Mouse (Mus musculus) limb, embryonic 12.5 days (tissue): ENCODE results near the gene Armh4. TPM values are rescaled to one million over a fixed set of nuclear protein-coding genes. Genes with fewer than 3 reads are reported as not detected.
"Not testable (repeated sequence)": the region's sequence is repeated elsewhere in the genome, so short reads cannot be mapped to it uniquely, and the experiment has no call there.

Experiments used
- ATAC-seq: fragments of 200-750 bp; cut with Nextera tagmentation; 2 replicates; pipeline ENCODE4 v1.8.0; 2017; ENCODE audit warnings: low read depth, moderate TSS enrichment; ENCODE audit not compliant: insufficient number of reproducible peaks, insufficient read depth, low FRiP score, low TSS enrichment
- H3K27ac ChIP-seq: fragments of 300-500 bp; sonication (generic); 2 replicates; pipeline ENCODE4 v1.5.1; 2016; ENCODE audit warnings: mild to moderate bottlenecking, moderate library complexity
- H3K27me3 ChIP-seq: fragments of 300-500 bp; sonication (generic); 2 replicates; pipeline ENCODE4 v1.6.1; 2016; ENCODE audit warnings: mild to moderate bottlenecking, moderate library complexity
- H3K36me3 ChIP-seq: fragments of 300-500 bp; sonication (generic); 2 replicates; pipeline ENCODE4 v1.6.1; 2016; ENCODE audit warnings: mild to moderate bottlenecking, moderate library complexity
- H3K4me1 ChIP-seq: fragments of 300-500 bp; sonication (generic); replicated peaks from 2 replicates; pipeline ENCODE4 v1.6.1; 2016
- H3K4me2 ChIP-seq: fragments of 300-500 bp; sonication (generic); 2 replicates; pipeline ENCODE4 v1.6.1; 2016; ENCODE audit warnings: mild to moderate bottlenecking, moderate library complexity
- H3K4me3 ChIP-seq: fragments of 300-500 bp; sonication (generic); replicated peaks from 2 replicates; pipeline ENCODE4 v1.5.1; 2016; ENCODE audit warnings: mild to moderate bottlenecking
- H3K9ac ChIP-seq: fragments of 300-500 bp; sonication (generic); replicated peaks from 2 replicates; pipeline ENCODE4 v1.6.1; 2016; ENCODE audit warnings: mild to moderate bottlenecking, moderate library complexity
- H3K9me3 ChIP-seq: fragments of 300-500 bp; sonication (generic); 2 replicates; pipeline ENCODE4 v1.6.1; 2016; ENCODE audit warnings: mild to moderate bottlenecking, moderate library complexity
- WGBS: fragments of 180-500 bp; shearing (Covaris S2); methylation state at CpG from one replicate; pipeline ENCODE4 v1.1.7; 2016; 5-methylcytosine and 5-hydroxymethylcytosine counted together
- polyA plus RNA-seq: library from polyadenylated mRNA; unstranded; fragments of >200 nt; fragmentation: Nextera tagmentation; extraction: Ambion mirVana; gene quantifications from 2 replicates; pipeline ENCODE4 v1.2.1, GENCODE M21; 2016

Armh4 gene
- polyA plus RNA-seq = 12.1 and 12.5 TPM in 2 replicates

DNA sequence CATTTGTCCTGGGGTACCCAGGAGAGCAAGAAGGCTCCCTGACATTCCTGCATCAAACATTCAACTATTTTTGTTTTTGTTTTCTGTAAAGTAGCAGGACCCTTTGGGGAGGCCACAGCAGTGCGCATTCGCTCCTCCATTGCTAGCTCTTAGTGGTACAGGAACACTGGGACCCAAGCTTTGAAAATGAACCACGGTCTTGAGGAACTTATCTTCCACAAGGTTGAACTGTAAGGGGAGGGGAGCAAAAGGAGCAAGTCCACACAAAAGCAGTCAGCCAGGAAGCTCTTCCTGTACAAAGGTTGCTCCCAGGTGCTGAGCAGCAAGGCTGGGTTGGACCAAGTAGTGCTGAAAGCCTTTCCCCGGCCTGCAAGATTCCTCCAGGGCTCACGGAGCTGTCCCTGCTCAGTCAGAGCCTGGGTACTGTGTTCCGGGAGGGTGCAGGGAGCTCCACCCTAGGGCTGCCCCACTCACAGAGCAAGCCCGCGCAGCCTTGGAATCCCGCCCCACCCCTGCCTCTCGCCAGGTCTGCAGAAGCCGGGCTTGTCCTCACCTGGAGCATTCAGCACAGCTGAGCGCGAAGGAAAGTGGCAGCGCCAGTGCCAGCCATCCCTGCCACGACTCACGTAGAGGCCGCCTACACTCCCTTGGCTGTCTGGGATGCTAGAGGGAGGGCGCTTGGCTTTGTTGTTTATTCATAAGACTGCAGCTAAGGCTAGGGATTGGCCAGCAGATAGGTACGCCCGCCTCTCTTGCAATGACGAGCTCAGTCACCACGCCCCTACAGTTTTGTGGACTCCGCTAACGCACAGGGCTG, at the start of gene Armh4:
Gene Armh4, minus strand, starts transcription at position 669 of the 817 bp plus-strand sequence.
- ATAC-seq = peak; percentile 100
- WGBS = 1% methylated on average over 24 of the region's 24 CpGs
- H3K4me2 ChIP-seq = peak within 1 kb of the TSS; percentile 77
- no peaks in the 10 kb centered on the region for H3K36me3 ChIP-seq
- no peaks in the 10 kb centered on the region for H3K27me3 ChIP-seq
- H3K4me1 ChIP-seq = peaks cover 3% of the 10 kb centered on the region; the same call in 1 of the 2 replicates
- no peaks in the 10 kb centered on the region for H3K9me3 ChIP-seq
- H3K9ac ChIP-seq = peak within 1 kb of the TSS; percentile 66
- peak within 1 kb of the TSS; percentile 41; the same call in 1 of the 2 replicates for H3K27ac ChIP-seq
- H3K4me3 ChIP-seq = peak within 1 kb of the TSS; percentile 60

DNA sequence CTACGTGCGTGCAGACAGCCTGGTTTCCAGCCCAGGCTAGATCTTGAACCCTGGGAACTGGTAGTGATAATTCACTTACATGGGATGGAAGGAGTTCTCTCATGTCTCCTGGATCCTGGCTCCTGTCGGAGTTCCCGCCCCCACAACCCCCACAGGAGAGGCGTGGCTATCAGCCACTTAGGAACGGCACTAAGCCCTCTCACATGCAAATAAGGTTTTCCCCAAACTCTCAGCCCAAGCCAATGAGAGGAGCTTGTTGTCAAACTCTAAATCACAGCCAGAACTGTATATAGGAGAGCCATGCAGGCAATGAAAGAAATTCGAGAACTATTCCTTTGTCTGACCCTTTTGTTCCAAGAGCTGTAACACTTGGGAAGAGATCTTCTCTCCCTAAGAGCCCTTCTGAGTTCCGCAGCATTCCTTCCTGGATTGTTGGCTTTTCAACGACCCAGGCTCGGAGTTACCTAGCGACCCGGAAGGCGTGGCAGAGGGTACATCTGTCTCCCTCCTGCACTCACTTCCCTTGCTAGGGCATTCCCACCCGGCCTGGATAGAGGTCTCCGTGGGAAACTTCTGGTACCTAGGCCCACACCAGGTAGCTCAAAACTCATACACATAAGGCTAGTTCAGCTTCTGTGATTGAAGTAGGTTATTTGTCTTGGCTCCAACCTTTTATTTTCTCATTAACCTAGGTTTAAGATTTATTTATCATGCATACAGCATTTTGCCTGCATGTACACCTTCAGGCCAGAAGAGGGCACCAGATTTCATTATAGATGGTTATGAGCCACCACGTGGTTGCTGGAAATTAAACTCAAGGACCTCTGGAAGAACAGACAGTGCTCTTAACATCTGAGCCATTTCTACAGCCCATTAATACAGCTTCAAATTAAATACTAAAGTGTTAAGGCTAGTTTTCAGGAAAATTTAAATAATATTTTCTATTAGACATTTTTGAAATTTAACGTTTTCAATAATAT, 46.3 kb upstream of the Armh4 start:
- H3K4me1 ChIP-seq = no peaks in the 10 kb centered on the region
- peak overlapping the region; percentile 50 for H3K4me2 ChIP-seq
- H3K4me3 ChIP-seq = peak overlapping the region; percentile 23
- H3K9ac ChIP-seq = no peak overlapping the region
- WGBS = 14% methylated on average over 17 of the region's 17 CpGs
- ATAC-seq = peak; percentile 79; the same call in 1 of the 2 replicates
- no peaks in the 10 kb centered on the region for H3K9me3 ChIP-seq
- no peaks in the 10 kb centered on the region for H3K36me3 ChIP-seq
- no peaks in the 10 kb centered on the region for H3K27me3 ChIP-seq
- no peak overlapping the region for H3K27ac ChIP-seq

GRCm38 (mm10) chr14:49819721-49820440, 36.7 kb upstream of the Armh4 start:
- H3K4me3 ChIP-seq, H3K9ac ChIP-seq, H3K9me3 ChIP-seq, ATAC-seq, H3K36me3 ChIP-seq, H3K4me1 ChIP-seq, H3K27me3 ChIP-seq, H3K27ac ChIP-seq, H3K4me2 ChIP-seq: not testable (repeated sequence)
- 81% methylated on average over 8 of the region's 8 CpGs for WGBS

DNA sequence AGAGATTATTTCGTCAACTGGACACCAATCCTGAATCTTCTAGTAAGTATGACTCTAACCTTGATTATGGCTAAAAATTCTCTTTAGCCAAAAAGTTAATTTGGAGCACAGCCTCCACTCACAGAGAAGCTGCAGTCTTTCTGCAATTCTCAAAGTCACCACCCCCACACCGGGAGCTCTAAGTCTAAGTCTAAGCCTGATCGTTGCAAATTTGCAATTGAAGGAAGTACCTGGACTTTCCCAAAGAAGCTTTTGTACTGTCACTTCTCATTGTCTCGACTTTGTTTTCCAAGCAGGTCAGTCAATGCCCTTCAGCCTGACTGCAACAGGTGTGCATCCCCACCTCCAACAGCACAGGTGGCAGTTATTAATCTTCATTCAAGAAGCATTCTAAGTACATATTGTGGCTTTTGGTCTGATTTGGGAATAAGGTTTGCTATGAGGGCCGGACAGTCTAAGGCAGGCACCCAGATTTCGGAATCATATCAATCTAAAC, 35.6 kb upstream of the Armh4 start:
- not testable (repeated sequence) for H3K4me3 ChIP-seq, H3K27ac ChIP-seq, H3K4me2 ChIP-seq, H3K9me3 ChIP-seq, ATAC-seq, H3K9ac ChIP-seq, H3K4me1 ChIP-seq, H3K36me3 ChIP-seq, H3K27me3 ChIP-seq
- WGBS = 91% methylated on average over 6 of the region's 6 CpGs

DNA sequence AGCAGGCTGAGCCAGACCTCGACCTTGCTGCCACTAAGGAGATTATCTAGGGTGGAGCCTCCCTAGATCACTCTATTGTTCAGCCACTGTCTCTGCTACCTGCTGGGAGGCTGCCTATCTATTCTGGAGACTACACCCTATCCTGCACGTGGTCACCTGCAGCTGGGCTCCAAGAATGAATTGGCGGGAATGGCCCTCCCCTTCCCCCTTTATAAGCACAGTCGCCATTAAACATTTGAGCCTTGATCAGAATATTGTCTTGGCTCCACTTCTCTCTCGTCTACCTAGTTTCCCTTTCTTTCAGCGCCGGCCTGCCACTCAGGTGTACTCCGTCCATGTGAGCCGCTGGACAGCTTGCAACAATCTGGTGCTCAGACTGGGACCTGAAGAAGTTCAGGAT, 29.8 kb upstream of the Armh4 start:
- not testable (repeated sequence) for H3K9ac ChIP-seq, H3K27ac ChIP-seq, H3K36me3 ChIP-seq, ATAC-seq, H3K4me1 ChIP-seq, H3K27me3 ChIP-seq, H3K9me3 ChIP-seq, H3K4me3 ChIP-seq, H3K4me2 ChIP-seq
- 86% methylated on average over 9 of the region's 9 CpGs for WGBS

DNA sequence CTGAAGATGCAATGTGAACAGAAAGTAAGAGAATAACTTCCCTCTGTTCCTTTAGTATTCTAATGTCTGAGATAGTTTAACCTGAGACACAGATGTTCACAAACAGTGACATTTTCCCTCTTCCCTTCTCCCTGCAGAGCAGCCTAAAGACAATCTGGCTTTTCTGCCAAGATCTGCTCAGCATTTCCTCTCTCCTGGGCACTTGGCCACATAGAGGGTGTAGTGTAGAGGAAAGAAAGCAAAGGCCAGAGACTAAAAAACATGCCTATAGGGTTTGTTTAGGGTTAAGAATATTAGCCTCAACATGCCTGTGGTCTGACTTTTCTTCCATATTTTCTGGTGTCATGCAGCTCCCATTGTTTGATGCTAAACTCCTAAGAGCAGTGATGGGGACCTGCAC, 21.9 kb upstream of the Armh4 start:
- H3K4me1 ChIP-seq = not testable (repeated sequence)

GRCm38 (mm10) chr14:49801444-49801843, 18.3 kb upstream of the Armh4 start:
- Histone ChIP-seq H3K4me3 (no peak overlapping the region), H3K9ac (no peak overlapping the region), H3K9me3 (no peaks in the 10 kb centered on the region), H3K36me3 (no peaks in the 10 kb centered on the region), H3K27me3 (no peaks in the 10 kb centered on the region), H3K4me1 (no peaks in the 10 kb centered on the region), H3K27ac (no peak overlapping the region), H3K4me2 (no peak overlapping the region)
- ATAC-seq = no peak
- WGBS = 14% methylated on average over 4 of the region's 4 CpGs

More for the DNA sequence above, 21.9 kb upstream of the Armh4 start:
- not testable (repeated sequence) for H3K27ac ChIP-seq, H3K4me2 ChIP-seq, H3K9ac ChIP-seq, H3K27me3 ChIP-seq, H3K36me3 ChIP-seq, H3K4me3 ChIP-seq, H3K9me3 ChIP-seq, ATAC-seq

DNA sequence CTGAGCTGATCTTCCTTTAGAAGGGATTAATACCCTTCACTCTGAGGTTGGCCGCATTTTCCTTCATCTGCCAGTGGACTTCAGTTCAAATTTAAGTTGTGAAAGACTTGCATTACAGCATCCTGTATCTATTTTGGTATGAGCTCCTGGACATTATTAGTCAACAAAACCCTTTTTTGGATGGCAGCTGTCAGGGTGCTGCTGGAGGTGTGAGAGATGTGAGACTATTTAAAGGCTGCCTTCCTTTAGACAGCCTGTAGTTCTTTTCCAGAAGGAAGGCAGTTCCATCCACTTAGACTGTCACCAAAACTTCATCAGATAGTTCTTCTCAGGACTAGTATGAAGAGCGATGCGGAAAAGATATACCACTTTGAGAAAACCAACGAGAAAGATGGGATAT, 10.8 kb upstream of the Armh4 start:
- WGBS = 87% methylated on average over 4 of the region's 4 CpGs
- H3K9ac ChIP-seq = no peak overlapping the region
- no peak overlapping the region for H3K4me2 ChIP-seq
- H3K4me1 ChIP-seq = no peaks in the 10 kb centered on the region
- H3K27me3 ChIP-seq = no peaks in the 10 kb centered on the region
- H3K36me3 ChIP-seq = no peaks in the 10 kb centered on the region
- no peak overlapping the region for H3K27ac ChIP-seq
- H3K9me3 ChIP-seq = no peaks in the 10 kb centered on the region
- no peak overlapping the region for H3K4me3 ChIP-seq
- ATAC-seq = no peak

DNA sequence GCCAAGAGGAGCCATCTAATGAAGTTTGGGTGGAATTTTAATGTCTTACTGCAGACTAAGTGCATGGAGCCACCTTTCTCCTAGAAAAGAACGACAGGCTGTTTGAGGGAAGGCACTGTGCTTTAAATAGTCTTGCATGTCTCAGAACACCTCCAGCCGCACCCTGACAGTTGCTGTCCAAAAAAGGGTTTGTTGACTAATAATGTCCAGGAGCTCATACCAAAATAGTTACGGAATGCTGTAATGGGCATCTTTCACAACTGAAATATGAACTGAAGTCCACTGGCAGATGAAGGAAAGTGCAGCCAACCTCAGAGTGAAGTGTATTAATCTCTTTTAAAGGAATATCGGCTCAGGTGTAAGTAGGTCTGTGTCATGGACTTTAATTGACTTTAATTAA, 7.4 kb upstream of the Armh4 start:
- WGBS = 69% methylated on average over 4 of the region's 4 CpGs
- Histone ChIP-seq H3K27ac (no peak overlapping the region), H3K4me3 (no peak overlapping the region), H3K27me3 (no peaks in the 10 kb centered on the region), H3K9me3 (no peaks in the 10 kb centered on the region), H3K36me3 (no peaks in the 10 kb centered on the region), H3K9ac (no peak overlapping the region), H3K4me2 (no peak overlapping the region), H3K4me1 (no peaks in the 10 kb centered on the region)
- no peak for ATAC-seq

DNA sequence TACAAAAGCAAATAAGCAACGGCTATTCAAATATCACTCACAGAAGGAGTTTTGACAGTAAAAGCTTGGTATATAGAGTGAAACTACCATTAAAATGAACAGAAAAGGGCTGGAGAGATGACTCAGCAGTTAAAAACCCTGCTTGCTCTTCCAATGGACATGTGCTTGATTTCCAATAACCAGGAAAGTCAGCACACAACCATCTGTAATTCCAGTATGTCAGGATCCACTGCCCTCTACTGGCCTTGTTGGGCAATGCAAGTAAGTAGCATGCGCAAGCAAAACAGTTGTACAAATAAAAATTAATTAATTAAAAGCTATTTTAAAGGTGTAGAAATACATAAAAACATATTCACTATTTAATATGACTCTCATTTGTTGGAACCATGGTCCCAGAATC, 2.6 kb upstream of the Armh4 start:
- Histone ChIP-seq H3K4me1 (peaks cover 3% of the 10 kb centered on the region; the same call in 1 of the 2 replicates), H3K9ac (no peak overlapping the region), H3K4me3 (no peak overlapping the region), H3K36me3 (no peaks in the 10 kb centered on the region), H3K9me3 (no peaks in the 10 kb centered on the region), H3K27me3 (no peaks in the 10 kb centered on the region), H3K4me2 (no peak overlapping the region), H3K27ac (no peak overlapping the region)
- no peak for ATAC-seq
- WGBS = 54% methylated on average over 2 of the region's 2 CpGs
